Mouse (Mus musculus): ENCODE data around the gene Rbpjl.

Rbpjl gene

GRCm38 (mm10) chr2:164428451-164428850 lies 25.5 kb downstream of the Rbpjl start:
- no peak for DNase-seq (ENCODE audit: low read depth in 1 of 2, low spot score in 2 of 2)

GRCm38 (mm10) chr2:164429881-164430615 lies 27.1 kb downstream of the Rbpjl start:
- no peak for DNase-seq (ENCODE audit: low read depth in 1 of 2, low spot score in 2 of 2)

- no peak for DNase-seq (ENCODE audit: low read depth in 1 of 2, low spot score in 2 of 2)
These were observed 27.8 kb downstream of the Rbpjl start for GRCm38 (mm10) chr2:164430697-164431096.

GRCm38 (mm10) chr2:164431676-164432465 lies 28.9 kb downstream of the Rbpjl start:
- no peak for DNase-seq (ENCODE audit: low read depth in 1 of 2, low spot score in 2 of 2)

DNA sequence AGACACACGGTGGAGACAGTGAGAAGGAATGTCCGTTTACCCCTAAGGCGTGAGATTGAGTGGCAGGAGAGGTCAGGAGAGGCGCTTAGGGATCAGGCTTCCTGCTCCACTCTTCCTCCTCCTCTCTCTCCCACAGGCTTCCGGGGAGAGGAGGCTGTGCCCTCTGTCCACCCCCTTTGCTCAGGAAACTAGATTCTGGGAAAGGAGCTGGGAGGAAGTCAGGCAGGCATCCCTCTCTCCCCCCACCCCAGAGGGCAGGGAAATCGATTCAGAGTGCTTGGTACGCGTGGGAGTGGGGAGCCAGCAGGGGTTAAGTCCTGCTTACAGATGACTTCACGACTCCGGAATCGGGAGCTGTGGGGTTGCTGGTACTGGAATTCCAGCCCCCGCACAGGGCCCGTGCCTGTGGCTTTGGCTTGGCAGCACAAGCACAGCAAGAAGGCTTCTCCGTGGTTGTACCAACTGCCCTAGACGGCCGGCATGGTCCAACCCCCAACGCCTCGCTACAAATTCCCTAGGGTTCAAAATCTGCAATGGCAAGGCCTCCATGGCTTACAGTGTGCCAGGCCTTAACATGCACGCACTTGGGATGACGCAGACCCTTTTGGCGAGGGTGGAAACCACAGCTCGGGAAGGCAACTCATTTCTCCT lies 29.7 kb downstream of the Rbpjl start:
- DNase-seq (ENCODE audit: low read depth in 1 of 2, low spot score in 2 of 2), result no peak

DNA sequence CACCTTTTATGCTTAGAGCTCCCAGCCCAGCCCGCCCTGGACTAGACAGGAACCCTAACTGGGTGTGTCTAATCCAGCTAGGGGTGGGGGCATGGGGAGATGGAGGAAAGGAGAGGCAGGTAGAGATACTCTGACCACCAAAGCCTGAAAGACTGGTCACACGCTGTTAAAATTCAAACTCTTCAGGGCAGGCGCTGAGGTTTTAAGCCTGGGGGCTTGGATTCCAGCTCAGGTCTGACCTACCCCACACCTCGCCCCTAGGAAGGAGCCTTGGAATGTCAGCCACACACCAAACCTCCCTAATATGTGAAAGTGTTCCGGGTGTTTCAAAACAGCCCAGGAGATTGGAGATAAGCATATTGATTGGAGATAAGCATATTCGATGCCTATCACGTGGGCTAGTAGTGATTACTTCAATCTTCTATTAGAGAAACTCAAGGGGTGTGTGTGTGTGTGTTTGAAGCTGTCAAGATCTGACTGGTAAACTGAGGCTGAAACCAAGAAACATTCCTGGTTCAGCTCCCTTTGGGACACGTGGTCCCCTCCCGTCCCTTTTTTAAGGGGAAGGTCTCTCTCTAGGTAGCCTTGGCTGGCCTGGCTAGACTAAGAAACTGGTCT lies 30.4 kb downstream of the Rbpjl start:
- DNase-seq (ENCODE audit: low read depth in 1 of 2, low spot score in 2 of 2), result no peak

DNA sequence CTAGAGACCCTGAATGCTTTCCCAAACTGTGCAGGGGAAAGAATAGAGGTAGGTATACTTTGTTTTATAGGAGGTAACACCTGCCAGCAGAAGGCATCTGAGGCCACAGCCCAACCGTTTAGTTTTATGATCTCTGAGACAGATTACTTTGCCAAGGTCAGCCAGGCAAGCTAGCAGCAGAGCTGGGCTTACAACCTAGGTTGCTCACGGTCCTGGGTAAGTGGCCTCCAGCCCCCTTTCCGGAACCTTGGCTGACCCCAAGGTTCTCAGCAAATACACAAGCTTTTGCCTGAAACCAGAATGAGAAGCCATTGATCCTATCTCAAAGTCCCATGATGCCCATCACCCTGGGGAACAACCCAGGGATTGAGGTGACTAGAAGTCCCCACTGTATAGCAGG lies 31.7 kb downstream of the Rbpjl start:
- DNase-seq (ENCODE audit: low read depth in 1 of 2, low spot score in 2 of 2), result no peak

- DNase-seq (ENCODE audit: low read depth in 1 of 2, low spot score in 2 of 2), result no peak
These were observed 32.5 kb downstream of the Rbpjl start for GRCm38 (mm10) chr2:164435216-164436090.

GRCm38 (mm10) chr2:164436215-164436913 lies 33.4 kb downstream of the Rbpjl start:
- DNase-seq (ENCODE audit: low read depth in 1 of 2, low spot score in 2 of 2), result no peak

GRCm38 (mm10) chr2:164436961-164437360 lies 34.0 kb downstream of the Rbpjl start:
- DNase-seq (ENCODE audit: low read depth in 1 of 2, low spot score in 2 of 2), result no peak

- DNase-seq (ENCODE audit: low read depth in 1 of 2, low spot score in 2 of 2), result no peak
These were observed 34.8 kb downstream of the Rbpjl start for GRCm38 (mm10) chr2:164437710-164438109.

- DNase-seq (ENCODE audit: low read depth in 1 of 2, low spot score in 2 of 2), result no peak
These were observed 35.3 kb downstream of the Rbpjl start for GRCm38 (mm10) chr2:164438257-164438656.

DNA sequence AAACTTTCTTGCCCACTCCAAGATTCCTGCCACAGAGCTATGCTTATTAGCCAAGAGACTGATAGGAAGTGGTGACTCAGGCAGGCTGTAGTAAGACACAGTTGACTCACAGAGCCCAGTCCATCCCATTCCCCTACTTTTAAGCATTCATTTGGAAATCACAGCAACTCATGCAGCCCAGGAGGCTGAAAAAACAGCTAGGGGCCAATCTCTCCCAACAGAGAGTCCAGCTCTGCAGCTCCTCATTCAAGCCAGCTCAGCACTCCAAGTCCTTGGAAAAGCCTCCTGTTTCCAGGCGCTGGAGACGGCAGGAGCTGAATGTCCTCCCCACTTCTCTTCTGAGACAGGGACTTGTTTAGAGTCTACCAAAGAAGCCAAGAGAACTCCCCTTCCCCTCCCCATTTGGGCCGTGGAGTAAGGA lies 36.1 kb downstream of the Rbpjl start:
- DNase-seq (ENCODE audit: low read depth in 1 of 2, low spot score in 2 of 2), result no peak

DNA sequence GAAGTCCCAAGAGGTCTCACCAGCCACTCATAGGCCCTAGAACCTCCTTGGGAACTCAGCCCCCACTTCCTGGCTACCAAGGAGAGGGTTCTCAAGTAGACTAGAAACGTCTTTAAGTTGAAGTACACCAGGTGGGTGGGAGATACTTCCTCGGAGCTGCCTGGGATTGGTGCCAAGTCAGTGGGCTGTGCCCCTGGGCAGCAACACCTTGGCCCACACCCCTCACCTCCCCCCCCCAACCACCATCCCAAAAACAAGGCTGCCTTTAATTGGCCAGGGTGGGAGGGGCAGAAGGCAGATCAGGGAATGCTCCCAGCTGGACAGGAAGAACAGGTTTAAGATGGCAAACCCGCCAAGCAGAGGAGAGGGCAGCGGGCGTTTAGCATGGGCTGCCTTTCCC lies 37.4 kb downstream of the Rbpjl start:
- DNase-seq (ENCODE audit: low read depth in 1 of 2, low spot score in 2 of 2), result no peak

DNA sequence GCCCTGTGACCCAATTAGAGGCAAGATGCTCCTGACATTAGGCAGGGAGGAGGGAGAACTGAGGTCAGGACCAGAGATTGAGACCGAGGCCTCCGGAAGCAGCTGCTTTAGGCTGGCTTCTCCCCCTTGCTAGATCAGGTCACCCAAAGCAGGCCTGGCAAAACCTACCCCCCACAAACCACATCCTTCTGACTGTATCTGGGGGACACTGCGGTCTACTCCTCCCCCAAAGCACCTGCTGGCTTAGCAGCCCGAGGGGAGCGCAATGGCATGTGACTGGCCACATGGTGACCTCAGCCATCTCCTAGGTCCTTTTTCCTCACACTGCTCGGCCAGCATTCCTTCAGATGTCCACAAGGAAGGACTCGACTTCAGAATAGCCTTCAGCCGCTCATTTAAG lies 38.2 kb downstream of the Rbpjl start:
- DNase-seq (ENCODE audit: low read depth in 1 of 2, low spot score in 2 of 2), result peak in 1 of 2 experiments; percentile 17

GRCm38 (mm10) chr2:164441731-164442130 lies 38.8 kb downstream of the Rbpjl start:
- DNase-seq (ENCODE audit: low read depth in 1 of 2, low spot score in 2 of 2), result no peak

DNA sequence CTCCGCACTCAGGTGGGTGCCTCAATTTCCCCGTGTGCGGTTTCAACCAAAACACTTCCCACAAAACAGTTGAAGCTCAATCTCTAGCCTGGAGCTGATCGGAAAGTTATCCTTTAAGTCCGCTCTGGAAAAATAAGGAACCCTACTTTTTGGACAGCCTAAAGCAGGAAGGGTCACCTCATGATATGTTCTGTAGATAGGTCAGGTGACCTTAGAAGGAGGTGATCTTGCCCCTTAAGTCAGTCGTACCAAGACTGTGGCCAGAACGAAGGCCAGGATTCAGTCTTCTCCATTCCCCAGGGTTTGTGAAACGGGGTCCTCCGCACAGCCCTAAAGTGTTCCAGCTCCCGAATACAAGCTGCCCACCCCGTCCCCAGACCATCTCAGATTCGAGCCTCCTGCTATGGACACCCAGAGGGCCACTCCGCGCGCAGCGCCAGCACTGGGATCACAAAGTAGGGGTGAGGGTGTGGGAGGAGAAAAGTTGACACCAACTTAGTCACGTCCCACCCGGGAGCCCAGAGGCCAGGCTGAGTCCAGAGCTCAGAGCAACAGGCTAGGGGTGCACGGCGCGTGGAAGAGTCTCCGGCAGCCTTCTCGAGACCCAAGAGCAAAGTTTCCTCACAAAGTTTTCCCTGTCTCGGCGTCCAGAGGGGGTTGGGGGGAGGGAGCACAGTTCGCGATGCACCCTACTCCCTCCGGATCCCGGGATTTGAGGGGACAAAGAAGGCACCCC lies 39.5 kb downstream of the Rbpjl start:
- no peak for DNase-seq (ENCODE audit: low read depth in 1 of 2, low spot score in 2 of 2)

- peak in 1 of 2 experiments; percentile 33 for DNase-seq (ENCODE audit: low read depth in 1 of 2, low spot score in 2 of 2)
These were observed 40.1 kb downstream of the Rbpjl start for GRCm38 (mm10) chr2:164443051-164443437.

- DNase-seq (ENCODE audit: low read depth in 1 of 2, low spot score in 2 of 2), result no peak
These were observed 40.6 kb downstream of the Rbpjl start, which contains the start of gene Sdc4 for GRCm38 (mm10) chr2:164443460-164444000. TSS of gene Sdc4 (minus strand) at chr2:164443887.

Measured in monocyte, adult 2 months (primary cell).